Mouse (Mus musculus): ENCODE data around the gene Celf3. TPM values are rescaled to one million over a fixed set of nuclear protein-coding genes. Genes with fewer than 3 reads are reported as not detected.

The Celf3 gene
- polyA plus RNA-seq, 1 experiment from 2014 or later: 1.1 TPM

GRCm38 (mm10) chr3:94482764-94483385 lies 4.8 kb downstream of the Celf3 start:
- Histone ChIP-seq H3K36me3 (no peaks in the 10 kb centered on the region), H3K4me1 (peaks cover 60% of the 10 kb centered on the region), H3K27me3 (ENCODE audit: insufficient read depth, poor library complexity, severe bottlenecking) (peaks cover 47% of the 10 kb centered on the region), H3K4me3 (no peak overlapping the region), H3K9me3 (no peaks in the 10 kb centered on the region), H3K27ac (no peak overlapping the region)
- 81% methylated on average over 17 of the region's 17 CpGs for WGBS
- DNase-seq (ENCODE audit: low spot score): no peak

GRCm38 (mm10) chr3:94483790-94484439 lies 5.8 kb downstream of the Celf3 start:
- H3K4me1 ChIP-seq: peaks cover 53% of the 10 kb centered on the region
- H3K27ac ChIP-seq: no peak overlapping the region
- WGBS: 26% methylated on average over 20 of the region's 20 CpGs
- H3K4me3 ChIP-seq: no peak overlapping the region
- no peaks in the 10 kb centered on the region for H3K9me3 ChIP-seq
- peaks cover 38% of the 10 kb centered on the region for H3K27me3 ChIP-seq (ENCODE audit: insufficient read depth, poor library complexity, severe bottlenecking)
- H3K36me3 ChIP-seq: no peaks in the 10 kb centered on the region
- no peak for DNase-seq (ENCODE audit: low spot score)

DNA sequence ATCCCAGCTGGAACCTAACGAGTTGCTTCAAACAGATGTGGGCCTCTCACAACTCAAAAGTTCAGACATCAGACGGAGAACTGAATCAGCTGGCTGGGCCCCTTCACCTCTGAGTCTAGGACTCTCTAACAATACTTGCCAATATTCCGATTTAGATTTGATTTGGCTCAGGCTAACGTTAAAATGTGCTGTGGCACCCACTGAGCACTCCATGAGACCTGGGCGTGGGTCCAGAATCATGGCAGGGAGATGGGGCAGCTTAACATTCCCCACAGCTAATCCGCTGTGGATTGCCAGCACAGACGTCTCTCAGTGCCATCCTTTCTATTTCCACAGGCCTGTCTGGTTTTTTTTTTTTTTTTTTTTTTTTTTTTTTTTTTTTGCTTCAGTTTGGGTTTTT lies 7.8 kb downstream of the Celf3 start:
- Histone ChIP-seq H3K27me3 (ENCODE audit: insufficient read depth, poor library complexity, severe bottlenecking) (peaks cover 18% of the 10 kb centered on the region), H3K4me1 (peaks cover 40% of the 10 kb centered on the region), H3K4me3 (no peak overlapping the region), H3K36me3 (no peaks in the 10 kb centered on the region; the same call in 1 of the 2 replicates), H3K27ac (no peak overlapping the region), H3K9me3 (no peaks in the 10 kb centered on the region)
- DNase-seq (ENCODE audit: low spot score): no peak
- WGBS: 79% methylated on average over 7 of the region's 7 CpGs

DNA sequence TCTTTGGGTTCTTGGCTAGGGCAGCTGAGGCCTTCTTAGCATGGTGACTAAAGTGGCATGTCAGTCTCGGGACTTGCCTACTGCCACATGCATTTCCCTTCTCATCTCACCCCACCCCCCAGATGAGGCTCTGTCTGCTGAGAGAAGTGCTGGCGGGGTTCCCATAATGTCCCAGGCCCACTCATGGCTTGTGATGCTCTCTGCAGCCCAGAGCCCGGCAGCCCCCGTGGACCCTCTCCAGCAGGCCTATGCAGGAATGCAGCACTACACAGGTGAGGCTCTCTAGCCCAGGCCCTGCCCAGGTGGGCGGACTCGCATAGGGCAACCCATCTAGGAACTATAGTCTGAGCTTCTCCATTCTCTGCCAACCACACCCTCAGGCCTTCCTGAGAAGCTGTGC lies 9.5 kb downstream of the Celf3 start:
- 0 out of 2 replicates have a peak, but pooled peaks cover 8% of the 10 kb centered on the region for H3K27me3 ChIP-seq (ENCODE audit: insufficient read depth, poor library complexity, severe bottlenecking)
- peaks cover 32% of the 10 kb centered on the region for H3K4me1 ChIP-seq
- 68% methylated on average over 6 of the region's 6 CpGs for WGBS
- H3K4me3 ChIP-seq: no peak overlapping the region
- no peak overlapping the region for H3K27ac ChIP-seq
- no peaks in the 10 kb centered on the region for H3K9me3 ChIP-seq
- H3K36me3 ChIP-seq: no peaks in the 10 kb centered on the region; the same call in 1 of the 2 replicates
- DNase-seq (ENCODE audit: low spot score): no peak

GRCm38 (mm10) chr3:94497162-94497561 lies 19.1 kb downstream of the Celf3 start:
- H3K27ac ChIP-seq: no peak overlapping the region
- H3K36me3 ChIP-seq: peaks cover 47% of the 10 kb centered on the region
- WGBS: 79% methylated on average over 4 of the region's 4 CpGs

GRCm38 (mm10) chr3:94502243-94502642 lies 24.1 kb downstream of the Celf3 start:
- 78% methylated on average over 3 of the region's 3 CpGs for WGBS
- no peaks in the 10 kb centered on the region for H3K27me3 ChIP-seq (ENCODE audit: insufficient read depth, poor library complexity, severe bottlenecking)
- H3K4me1 ChIP-seq: no peaks in the 10 kb centered on the region
- no peak overlapping the region for H3K27ac ChIP-seq
- H3K9me3 ChIP-seq: no peaks in the 10 kb centered on the region
- no peak for DNase-seq (ENCODE audit: low spot score)
- no peak overlapping the region for H3K4me3 ChIP-seq
- peaks cover 47% of the 10 kb centered on the region for H3K36me3 ChIP-seq

More at GRCm38 (mm10) chr3:94497162-94497561, 19.1 kb downstream of the Celf3 start:
- H3K9me3 ChIP-seq: no peaks in the 10 kb centered on the region
- H3K4me3 ChIP-seq: no peak overlapping the region
- H3K4me1 ChIP-seq: no peaks in the 10 kb centered on the region
- no peaks in the 10 kb centered on the region for H3K27me3 ChIP-seq (ENCODE audit: insufficient read depth, poor library complexity, severe bottlenecking)
- no peak for DNase-seq (ENCODE audit: low spot score)

- H3K36me3 ChIP-seq: peaks cover 48% of the 10 kb centered on the region
- no peaks in the 10 kb centered on the region for H3K4me1 ChIP-seq
- H3K27me3 ChIP-seq (ENCODE audit: insufficient read depth, poor library complexity, severe bottlenecking): no peaks in the 10 kb centered on the region
- no peak overlapping the region for H3K27ac ChIP-seq
- no peak overlapping the region for H3K4me3 ChIP-seq
- no peaks in the 10 kb centered on the region for H3K9me3 ChIP-seq
- 98% methylated on average over 1 of the region's 1 CpGs for WGBS
- no peak for DNase-seq (ENCODE audit: low spot score)
These were observed 28.6 kb downstream of the Celf3 start for GRCm38 (mm10) chr3:94506664-94507063.

GRCm38 (mm10) chr3:94526731-94527130 lies 48.6 kb downstream of the Celf3 start:
- no peaks in the 10 kb centered on the region for H3K9me3 ChIP-seq
- DNase-seq (ENCODE audit: low spot score): no peak
- WGBS: 73% methylated on average over 2 of the region's 2 CpGs
- peaks cover 30% of the 10 kb centered on the region for H3K36me3 ChIP-seq
- H3K27ac ChIP-seq: no peak overlapping the region
- no peaks in the 10 kb centered on the region for H3K4me1 ChIP-seq
- H3K27me3 ChIP-seq (ENCODE audit: insufficient read depth, poor library complexity, severe bottlenecking): no peaks in the 10 kb centered on the region
- H3K4me3 ChIP-seq: no peak overlapping the region

DNA sequence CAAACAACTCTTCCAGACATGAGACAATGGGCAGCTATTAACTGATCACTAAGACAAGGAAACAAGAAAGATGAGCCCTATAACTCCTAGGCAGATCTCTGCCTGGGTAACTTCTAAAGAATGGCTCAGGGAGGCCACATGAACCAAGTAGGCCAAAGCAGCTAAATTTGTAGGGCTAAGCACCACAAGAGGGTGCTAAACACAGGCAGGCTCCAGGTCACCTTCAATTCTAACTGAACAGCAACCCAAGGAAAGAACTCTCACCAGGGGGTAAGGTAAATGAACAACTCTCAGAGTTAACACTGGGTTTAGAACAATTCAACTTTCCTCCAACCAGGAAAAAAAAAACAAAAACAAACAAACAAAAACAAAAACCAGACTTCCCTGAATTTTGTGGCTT lies 55.9 kb downstream of the Celf3 start:
- Histone ChIP-seq H3K4me3 (no peak overlapping the region), H3K4me1 (no peaks in the 10 kb centered on the region), H3K9me3 (no peaks in the 10 kb centered on the region), H3K36me3 (peaks cover 6% of the 10 kb centered on the region; the same call in 1 of the 2 replicates), H3K27me3 (ENCODE audit: insufficient read depth, poor library complexity, severe bottlenecking) (no peaks in the 10 kb centered on the region), H3K27ac (no peak overlapping the region)
- DNase-seq (ENCODE audit: low spot score): no peak

GRCm38 (mm10) chr3:94537187-94537586 lies 59.1 kb downstream of the Celf3 start:
- no peaks in the 10 kb centered on the region for H3K9me3 ChIP-seq
- H3K36me3 ChIP-seq: peaks cover 6% of the 10 kb centered on the region; the same call in 1 of the 2 replicates
- no peak for DNase-seq (ENCODE audit: low spot score)
- no peaks in the 10 kb centered on the region for H3K27me3 ChIP-seq (ENCODE audit: insufficient read depth, poor library complexity, severe bottlenecking)
- 92% methylated on average over 3 of the region's 3 CpGs for WGBS
- H3K4me3 ChIP-seq: no peak overlapping the region
- H3K4me1 ChIP-seq: no peaks in the 10 kb centered on the region
- H3K27ac ChIP-seq: no peak overlapping the region

Other genes with a start within 250 kb of the Celf3 start
- not detected in 2 replicates for gene Gm4778, start 214.3 kb upstream of the Celf3 start, polyA plus RNA-seq (2016; fragmentation: Nextera tagmentation; extraction: Ambion mirVana)
- gene Them4, start 168.2 kb upstream of the Celf3 start, polyA plus RNA-seq (2016; fragmentation: Nextera tagmentation; extraction: Ambion mirVana): 9.8 and 10.9 TPM in 2 replicates
- gene Them5, start 136.2 kb upstream of the Celf3 start, polyA plus RNA-seq (2016; fragmentation: Nextera tagmentation; extraction: Ambion mirVana): not detected in 2 replicates
- gene C2cd4d, start 115.9 kb upstream of the Celf3 start, polyA plus RNA-seq (2016; fragmentation: Nextera tagmentation; extraction: Ambion mirVana): 0.15 and 0.29 TPM in 2 replicates
- gene Rorc, start 105.5 kb upstream of the Celf3 start, polyA plus RNA-seq (2016; fragmentation: Nextera tagmentation; extraction: Ambion mirVana): 0.26 and 0.36 TPM in 2 replicates
- not detected in 2 replicates for gene Lingo4, start 79.8 kb upstream of the Celf3 start, polyA plus RNA-seq (2016; fragmentation: Nextera tagmentation; extraction: Ambion mirVana)
- gene Tdrkh, start 65.0 kb upstream of the Celf3 start, polyA plus RNA-seq (2016; fragmentation: Nextera tagmentation; extraction: Ambion mirVana): 9.3 and 11.1 TPM in 2 replicates
- gene Mrpl9, start 35.0 kb upstream of the Celf3 start, polyA plus RNA-seq (2016; fragmentation: Nextera tagmentation; extraction: Ambion mirVana): 64.6 and 67.1 TPM in 2 replicates
- 0.30 and 0.31 TPM in 2 replicates for gene Oaz3, start 34.4 kb upstream of the Celf3 start, polyA plus RNA-seq (2016; fragmentation: Nextera tagmentation; extraction: Ambion mirVana)
- gene Riiad1, start 2.0 kb downstream of the Celf3 start, polyA plus RNA-seq (2016; fragmentation: Nextera tagmentation; extraction: Ambion mirVana): 5.8 and 6.6 TPM in 2 replicates
- 32.2 and 41.3 TPM in 2 replicates for gene Snx27, start 104.4 kb downstream of the Celf3 start, polyA plus RNA-seq (2016; fragmentation: Nextera tagmentation; extraction: Ambion mirVana)
- not detected in 2 replicates for gene Gm10972, start 164.8 kb downstream of the Celf3 start, polyA plus RNA-seq (2016; fragmentation: Nextera tagmentation; extraction: Ambion mirVana)
- gene Tuft1, start 180.6 kb downstream of the Celf3 start, polyA plus RNA-seq (2016; fragmentation: Nextera tagmentation; extraction: Ambion mirVana): 7.9 and 9.5 TPM in 2 replicates
- 0.68 and 0.72 TPM in 2 replicates for gene Selenbp2, start 215.3 kb downstream of the Celf3 start, polyA plus RNA-seq (2016; fragmentation: Nextera tagmentation; extraction: Ambion mirVana)

Data from heart, embryonic 10.5 days (tissue).